Mouse (Mus musculus) liver, embryonic 13.5 days (tissue): ENCODE measurements around the gene Tmem258. TPM values are rescaled to one million over a fixed set of nuclear protein-coding genes. Genes with fewer than 3 reads are reported as not detected.
A peak's percentile ranks its signal among the peaks of the same experiment; 100 is the strongest.

Experiments
- ATAC-seq: fragments of 200-750 bp; cut with Nextera tagmentation; 2 replicates; pipeline ENCODE4 v1.8.0; 2017; ENCODE audit warnings: low read depth, mild to moderate bottlenecking, moderate number of reproducible peaks, moderate library complexity
- DNase-seq: peaks from one replicate; pipeline ENCODE4 v3.0.0; 2022
- H3K27ac ChIP-seq: fragments of 300-500 bp; sonication (generic); 2 replicates; pipeline ENCODE4 v1.5.1; 2015; ENCODE audit warnings: moderate library complexity, mild to moderate bottlenecking, inconsistent platforms
- H3K27me3 ChIP-seq: fragments of 300-500 bp; sonication (generic); 2 replicates; pipeline ENCODE4 v1.6.1; 2015; ENCODE audit warnings: mild to moderate bottlenecking, inconsistent platforms
- H3K36me3 ChIP-seq: fragments of 300-500 bp; sonication (generic); 2 replicates; pipeline ENCODE4 v1.6.1; 2015; ENCODE audit warnings: mild to moderate bottlenecking, inconsistent platforms
- H3K4me1 ChIP-seq: fragments of 300-500 bp; sonication (generic); replicated peaks from 2 replicates; pipeline ENCODE4 v1.6.1; 2015; ENCODE audit warnings: inconsistent platforms
- H3K4me2 ChIP-seq: fragments of 300-500 bp; sonication (generic); 2 replicates; pipeline ENCODE4 v1.6.1; 2015; ENCODE audit warnings: inconsistent platforms, mild to moderate bottlenecking, moderate library complexity
- H3K4me3 ChIP-seq: fragments of 300-500 bp; sonication (generic); replicated peaks from 2 replicates; pipeline ENCODE4 v1.5.1; 2015; ENCODE audit warnings: mild to moderate bottlenecking, inconsistent platforms
- H3K9ac ChIP-seq: fragments of 300-500 bp; sonication (generic); 2 replicates; pipeline ENCODE4 v1.6.1; 2015; ENCODE audit warnings: mild to moderate bottlenecking, inconsistent platforms
- H3K9me3 ChIP-seq: fragments of 300-500 bp; sonication (generic); replicated peaks from 2 replicates; pipeline ENCODE4 v1.6.1; 2016; ENCODE audit warnings: inconsistent platforms
- WGBS: fragments of 180-500 bp; shearing (Covaris S2); methylation state at CpG from one replicate; pipeline ENCODE4 v1.1.7; 2015; ENCODE audit not compliant: insufficient replicate concordance; 5-methylcytosine and 5-hydroxymethylcytosine counted together
- microRNA-seq: library from miRNA; unstranded; fragments of <30 nt; microRNA quantifications from one replicate; pipeline ENCODE4, GENCODE M21; 2016
- polyA plus RNA-seq: library from polyadenylated mRNA; unstranded; fragments of >200 nt; fragmentation: Nextera tagmentation; extraction: Ambion mirVana; gene quantifications from 2 replicates; pipeline ENCODE4 v1.2.1, GENCODE M21; 2015

Tmem258 gene
- polyA plus RNA-seq, 1 experiment from 2014 or later = 375 TPM

DNA sequence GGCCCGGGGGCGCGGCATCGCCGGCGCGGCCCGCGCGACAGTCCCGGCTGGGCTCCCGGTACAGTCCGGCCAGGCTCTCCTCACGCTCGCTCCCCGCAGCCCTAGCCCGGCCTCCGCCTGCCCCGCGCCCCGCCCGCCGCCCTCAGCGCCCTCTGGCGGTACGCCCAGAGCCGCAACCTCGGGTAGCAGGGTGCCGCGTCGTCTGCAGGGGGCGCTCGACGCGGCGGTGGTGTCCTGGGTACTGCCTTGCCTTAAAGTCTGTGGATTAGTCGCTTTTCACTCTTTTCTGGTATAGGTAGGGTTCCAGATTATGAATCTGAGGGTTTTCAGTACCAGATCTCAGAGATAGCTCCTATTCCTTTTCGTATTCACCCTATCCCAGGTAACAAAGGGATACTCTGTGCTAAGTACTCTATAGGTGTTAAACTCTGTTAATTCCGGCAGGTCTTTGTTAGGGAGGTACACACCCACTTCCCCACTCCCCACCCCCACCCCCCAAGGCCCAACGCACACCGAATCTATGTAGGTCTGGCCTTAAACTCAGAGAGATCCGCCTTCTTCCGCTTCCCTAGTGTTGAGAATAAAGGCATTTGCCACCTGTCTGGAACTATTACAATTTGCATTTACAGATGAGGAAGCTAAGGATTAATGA is 37.0 kb downstream of the Tmem258 start, which contains the start of gene Myrf:
Gene Myrf (minus strand): TSS at position 95 of the 652 bp plus-strand sequence.
- Histone ChIP-seq H3K9me3 (no peaks in the 10 kb centered on the region), H3K36me3 (no peaks in the 10 kb centered on the region), H3K4me1 (peaks cover 39% of the 10 kb centered on the region), H3K27me3 (peaks cover 28% of the 10 kb centered on the region), H3K4me3 (peak within 1 kb of the TSS; percentile 60), H3K4me2 (peak within 1 kb of the TSS; percentile 77), H3K9ac (peak within 1 kb of the TSS; percentile 72), H3K27ac (peak within 1 kb of the TSS; percentile 41)
- WGBS = 8% methylated on average over 43 of the region's 43 CpGs
- ATAC-seq (peak; percentile 72), DNase-seq (peak; percentile 71)

DNA sequence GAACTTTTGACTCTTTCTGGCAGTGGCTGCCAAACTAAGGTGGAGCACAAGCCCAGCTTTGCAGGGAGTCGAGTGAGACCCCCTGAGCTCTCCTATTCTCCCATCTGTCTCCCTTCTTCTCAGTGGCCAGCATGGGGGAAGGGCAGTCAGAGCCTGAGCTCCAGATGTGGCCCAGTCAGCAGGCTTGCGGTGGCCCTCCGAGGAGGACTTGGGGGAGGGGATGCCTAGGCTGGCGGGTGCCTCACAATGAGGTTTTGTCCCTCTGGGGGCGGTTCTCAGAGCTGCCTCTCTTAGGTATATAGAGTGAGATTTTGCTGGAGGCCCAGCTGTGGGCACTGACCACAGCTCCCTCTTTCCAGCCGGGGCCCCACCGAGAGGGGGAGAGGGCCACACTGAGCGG is 39.1 kb downstream of the Tmem258 start:
- no peak overlapping the region for H3K4me3 ChIP-seq
- 22% methylated on average over 8 of the region's 8 CpGs for WGBS
- no peaks in the 10 kb centered on the region for H3K36me3 ChIP-seq
- DNase-seq (no peak), ATAC-seq (no peak)
- no peak overlapping the region for H3K27ac ChIP-seq
- no peak overlapping the region for H3K4me2 ChIP-seq
- no peaks in the 10 kb centered on the region for H3K9me3 ChIP-seq
- peaks cover 28% of the 10 kb centered on the region for H3K27me3 ChIP-seq
- H3K4me1 ChIP-seq = peaks cover 34% of the 10 kb centered on the region
- H3K9ac ChIP-seq = no peak overlapping the region

DNA sequence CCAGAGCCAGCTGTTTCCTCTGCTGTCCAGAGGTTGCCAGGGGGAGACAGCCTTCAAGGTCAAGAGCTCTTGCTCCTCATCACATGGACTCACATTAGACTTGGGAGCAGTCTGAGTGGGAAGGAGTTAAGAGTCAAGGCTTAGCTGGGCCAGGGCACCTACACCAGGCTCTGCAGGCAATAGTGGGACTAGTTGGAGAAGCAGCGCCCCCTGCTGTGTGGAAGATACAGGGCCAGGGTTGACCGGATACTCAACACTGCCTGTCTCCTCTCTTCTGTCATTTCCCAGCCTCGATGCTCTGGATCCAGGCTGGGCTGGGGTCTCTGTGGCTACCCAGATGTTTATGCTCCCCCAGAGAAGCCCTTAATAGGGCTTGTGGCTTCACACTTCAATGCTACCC is 40.4 kb downstream of the Tmem258 start:
- peaks cover 30% of the 10 kb centered on the region for H3K27me3 ChIP-seq
- ATAC-seq (no peak), DNase-seq (peak; percentile 30)
- H3K9me3 ChIP-seq = no peaks in the 10 kb centered on the region
- H3K4me1 ChIP-seq = peaks cover 22% of the 10 kb centered on the region
- H3K27ac ChIP-seq = no peak overlapping the region
- H3K4me3 ChIP-seq = no peak overlapping the region
- no peaks in the 10 kb centered on the region for H3K36me3 ChIP-seq
- no peak overlapping the region for H3K4me2 ChIP-seq
- 9% methylated on average over 3 of the region's 3 CpGs for WGBS
- H3K9ac ChIP-seq = no peak overlapping the region

DNA sequence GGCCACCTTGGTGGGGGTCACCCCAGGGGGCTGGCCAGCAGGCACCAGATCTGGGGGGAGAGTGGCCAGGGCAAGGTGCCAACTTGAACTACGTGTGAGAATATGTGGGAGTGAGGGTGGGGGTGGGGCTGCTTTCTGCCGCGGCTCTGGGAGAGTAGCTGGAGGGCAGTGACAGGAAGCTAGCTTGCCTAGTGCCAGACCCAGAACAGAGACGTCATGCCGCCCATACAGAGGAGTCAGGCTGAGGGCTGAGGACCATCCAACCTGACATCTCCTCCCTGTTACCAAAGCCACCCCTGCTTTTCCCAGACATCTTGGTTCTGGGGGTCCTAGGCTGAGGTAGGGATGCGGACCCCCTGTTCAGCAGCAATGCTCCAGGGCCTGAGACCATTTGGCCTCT is 43.4 kb downstream of the Tmem258 start:
- H3K4me1 ChIP-seq = peaks cover 8% of the 10 kb centered on the region; the same call in 1 of the 2 replicates
- ATAC-seq (no peak), DNase-seq (no peak)
- no peaks in the 10 kb centered on the region for H3K36me3 ChIP-seq
- H3K27me3 ChIP-seq = peaks cover 12% of the 10 kb centered on the region; the same call in 1 of the 2 replicates
- H3K4me3 ChIP-seq = no peak overlapping the region
- H3K4me2 ChIP-seq = no peak overlapping the region
- no peak overlapping the region for H3K9ac ChIP-seq
- WGBS = 18% methylated on average over 6 of the region's 6 CpGs
- H3K27ac ChIP-seq = no peak overlapping the region
- H3K9me3 ChIP-seq = no peaks in the 10 kb centered on the region

DNA sequence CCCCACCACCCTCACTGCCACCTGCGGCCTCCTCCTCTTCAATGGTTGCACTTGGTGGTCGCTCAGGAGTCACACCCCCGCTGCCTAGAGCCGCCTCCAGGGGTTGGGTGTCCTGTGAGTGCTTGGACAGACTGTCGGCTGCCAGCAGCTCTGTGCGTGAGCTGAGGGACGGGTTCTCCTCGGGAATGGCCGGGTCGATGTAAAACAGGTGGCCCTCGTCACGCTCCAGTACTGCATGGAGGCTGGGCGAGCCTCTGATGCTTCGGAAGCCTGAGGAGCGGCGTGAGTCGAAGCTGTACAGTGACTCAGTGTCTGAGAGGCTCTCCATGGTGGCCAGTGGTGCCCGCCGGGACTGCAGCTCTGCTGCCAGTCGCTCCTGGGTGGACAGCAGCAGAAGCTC is 44.3 kb downstream of the Tmem258 start:
- Histone ChIP-seq H3K4me3 (no peak overlapping the region), H3K4me1 (peaks cover 4% of the 10 kb centered on the region; the same call in 1 of the 2 replicates), H3K4me2 (no peak overlapping the region), H3K9ac (no peak overlapping the region), H3K27ac (no peak overlapping the region), H3K9me3 (no peaks in the 10 kb centered on the region), H3K36me3 (no peaks in the 10 kb centered on the region), H3K27me3 (peaks cover 12% of the 10 kb centered on the region; the same call in 1 of the 2 replicates)
- ATAC-seq = no peak
- 54% methylated on average over 20 of the region's 20 CpGs for WGBS
- no peak for DNase-seq

Small RNA genes within 50 kb of the gene (microRNA-seq; reads per million reads assigned to microRNA genes)
- gene Mir6993 = 1.5 reads per million

Other genes starting within 250 kb of the Tmem258 start
- 5,062 and 5,153 TPM in 2 replicates for gene Fth1, start 223.4 kb upstream of the Tmem258 start, polyA plus RNA-seq
- 0.17 and 0.20 TPM in 2 replicates for gene Best1, start 202.4 kb upstream of the Tmem258 start, polyA plus RNA-seq
- gene Rab3il1, start 202.3 kb upstream of the Tmem258 start, polyA plus RNA-seq = 196 and 207 TPM in 2 replicates
- 5.3 and 7.3 TPM in 2 replicates for gene Fads3, start 162.4 kb upstream of the Tmem258 start, polyA plus RNA-seq
- 66.8 and 76.0 TPM in 2 replicates for gene Fads2, start 102.3 kb upstream of the Tmem258 start, polyA plus RNA-seq
- gene Fads1, start 21.1 kb upstream of the Tmem258 start, polyA plus RNA-seq = 60.2 and 77.5 TPM in 2 replicates
- gene Fen1, start 155 bp downstream of the Tmem258 start, polyA plus RNA-seq = 190 and 208 TPM in 2 replicates
- gene Myrf, start 36.7 kb downstream of the Tmem258 start, polyA plus RNA-seq = 3.2 and 3.4 TPM in 2 replicates
- 0.20 and 0.32 TPM in 2 replicates for gene Dagla, start 100.9 kb downstream of the Tmem258 start, polyA plus RNA-seq
- gene Syt7, start 185.1 kb downstream of the Tmem258 start, polyA plus RNA-seq = 0.10 and 0.21 TPM in 2 replicates